Mouse (Mus musculus) left cerebral cortex, postnatal 10 days (tissue): ENCODE measurements at regions not wholly inside any gene's neighbourhood (a gene's known extent, or its start where the extent isn't known, plus 50 kb on each side); places are given as distances from the start of the nearest gene placed in this dataset.

Experiments
- DNase-seq, 2 experiments: peaks; one replicate each; pipeline ENCODE4 v3.0.0; 2021 to 2022; ENCODE audit warnings: low spot score in 2 of 2, mixed read lengths in 1 of 2; ENCODE audit errors: extremely low spot score in 1 of 2
- intact Hi-C: fragments of 180-260 bp; cut with DNase I; formaldehyde crosslinking; loops from one replicate; pipeline ENCODE4 v1.15.1; 2025

- no peak for DNase-seq
- intact Hi-C loops: no loop called here
Observed at GRCm38 (mm10) chr14:17347286-17347685, 312.8 kb upstream of the Thrb start.

- no peak for DNase-seq
- intact Hi-C loops: no loop called here
Observed at GRCm38 (mm10) chr14:17352324-17353037, 307.6 kb upstream of the Thrb start.

GRCm38 (mm10) chr14:17361910-17362309 is 298.2 kb upstream of the Thrb start:
- intact Hi-C loops: no loop called here

GRCm38 (mm10) chr14:17402751-17403479 is 257.1 kb upstream of the Thrb start:
- intact Hi-C loops: loop anchor here (5.0 to 10.0 kb wide), 5 partner anchors 259 to 1062 kb away; partner anchors contain the start of gene Thrb
- peak; percentile 45 to 51 for DNase-seq

More at GRCm38 (mm10) chr14:17361910-17362309, 298.2 kb upstream of the Thrb start:
- DNase-seq: no peak

GRCm38 (mm10) chr14:17405551-17406336 is 254.3 kb upstream of the Thrb start:
- DNase-seq: peak in 1 of 2 experiments; percentile 41

GRCm38 (mm10) chr14:17406879-17407278 is 253.2 kb upstream of the Thrb start:
- DNase-seq: no peak
- intact Hi-C loops: loop anchor here (10.0 kb wide), 3 partner anchors 558 to 1058 kb away; no protein-coding TSS in a partner anchor

More at GRCm38 (mm10) chr14:17405551-17406336, 254.3 kb upstream of the Thrb start:
- intact Hi-C loops: loop anchor here (10.0 kb wide), 3 partner anchors 559 to 1059 kb away; no protein-coding TSS in a partner anchor

- intact Hi-C loops: loop anchor here (10.0 kb wide), 3 partner anchors 556 to 1056 kb away; no protein-coding TSS in a partner anchor
- no peak for DNase-seq
Observed at GRCm38 (mm10) chr14:17408343-17408742, 251.7 kb upstream of the Thrb start.

- intact Hi-C loops: loop anchor here (10.0 kb wide), 3 partner anchors 556 to 1056 kb away; no protein-coding TSS in a partner anchor
- no peak for DNase-seq
Observed at GRCm38 (mm10) chr14:17408813-17409212, 251.2 kb upstream of the Thrb start.

- intact Hi-C loops: loop anchor here (10.0 kb wide), 3 partner anchors 555 to 1055 kb away; no protein-coding TSS in a partner anchor
- no peak for DNase-seq
Observed at GRCm38 (mm10) chr14:17409497-17409896, 250.6 kb upstream of the Thrb start.

GRCm38 (mm10) chr14:17410752-17411151 is 249.3 kb upstream of the Thrb start:
- DNase-seq: no peak
- intact Hi-C loops: no loop called here

GRCm38 (mm10) chr14:17411299-17411698 is 248.8 kb upstream of the Thrb start:
- no peak for DNase-seq
- intact Hi-C loops: no loop called here

- DNase-seq: no peak
- intact Hi-C loops: no loop called here
Observed at GRCm38 (mm10) chr14:17414246-17414888, 245.7 kb upstream of the Thrb start.

- no peak for DNase-seq
- intact Hi-C loops: no loop called here
Observed at GRCm38 (mm10) chr14:17427751-17428150, 232.3 kb upstream of the Thrb start.

- no peak for DNase-seq
- intact Hi-C loops: no loop called here
Observed at GRCm38 (mm10) chr14:17429157-17429556, 230.9 kb upstream of the Thrb start.

- intact Hi-C loops: no loop called here
- DNase-seq: no peak
Observed at GRCm38 (mm10) chr14:17433346-17433745, 226.7 kb upstream of the Thrb start.

GRCm38 (mm10) chr14:17457946-17458345 is 202.1 kb upstream of the Thrb start:
- intact Hi-C loops: no loop called here
- DNase-seq: no peak

- no peak for DNase-seq
- intact Hi-C loops: no loop called here
Observed at GRCm38 (mm10) chr14:17478963-17479362, 181.1 kb upstream of the Thrb start.

GRCm38 (mm10) chr14:17484866-17485265 is 175.2 kb upstream of the Thrb start:
- DNase-seq: no peak
- intact Hi-C loops: no loop called here
